Mouse (Mus musculus): Measurements from ENCODE around the gene Nckap5l.
"Not testable (repeated sequence)": the region's sequence is repeated elsewhere in the genome, so short reads cannot be mapped to it uniquely, and the experiment has no call there.

Nckap5l gene

DNA sequence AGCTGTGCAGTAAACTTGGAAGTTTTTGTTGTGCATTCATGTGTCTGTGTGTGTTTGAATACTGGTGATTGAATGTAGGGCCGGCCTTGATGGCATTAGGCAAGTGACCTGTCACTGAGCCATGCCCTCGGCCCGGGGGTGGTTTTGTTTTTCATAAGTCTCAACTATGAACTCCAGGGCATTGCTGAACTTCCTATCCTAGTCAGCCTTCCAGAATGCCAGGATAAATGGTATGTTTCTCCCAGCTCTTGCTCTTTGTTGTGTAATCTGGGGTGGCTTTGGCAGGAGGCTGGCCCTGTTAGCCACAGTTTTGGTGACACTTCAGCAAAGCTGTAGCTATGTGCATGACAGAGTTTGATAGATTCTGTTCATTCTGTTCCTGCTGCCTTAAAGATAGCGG, 60.7 kb downstream of the Nckap5l start:
- DNase-seq (ENCODE audit: low read depth, low spot score) = no peak

DNA sequence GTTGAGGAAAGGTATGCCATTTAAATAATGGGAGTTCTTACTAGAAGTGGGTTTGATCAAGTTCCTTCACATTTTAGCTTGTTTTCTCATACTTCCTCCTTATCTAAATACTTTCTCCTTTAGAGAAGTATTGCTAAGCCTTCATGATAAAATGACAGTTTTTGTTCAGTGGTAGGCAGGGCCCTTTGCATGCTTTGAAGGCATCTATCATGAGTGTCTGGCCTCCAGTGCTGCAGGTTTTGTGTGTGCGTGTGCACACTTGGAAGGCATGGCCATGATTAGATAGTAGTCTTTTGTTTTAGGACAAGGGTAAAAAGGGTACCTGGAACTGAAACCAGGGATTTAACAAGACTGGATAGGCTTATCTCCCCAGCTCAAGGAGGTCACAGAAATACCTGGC, 61.1 kb downstream of the Nckap5l start:
- no peak for DNase-seq (ENCODE audit: low read depth, low spot score)

DNA sequence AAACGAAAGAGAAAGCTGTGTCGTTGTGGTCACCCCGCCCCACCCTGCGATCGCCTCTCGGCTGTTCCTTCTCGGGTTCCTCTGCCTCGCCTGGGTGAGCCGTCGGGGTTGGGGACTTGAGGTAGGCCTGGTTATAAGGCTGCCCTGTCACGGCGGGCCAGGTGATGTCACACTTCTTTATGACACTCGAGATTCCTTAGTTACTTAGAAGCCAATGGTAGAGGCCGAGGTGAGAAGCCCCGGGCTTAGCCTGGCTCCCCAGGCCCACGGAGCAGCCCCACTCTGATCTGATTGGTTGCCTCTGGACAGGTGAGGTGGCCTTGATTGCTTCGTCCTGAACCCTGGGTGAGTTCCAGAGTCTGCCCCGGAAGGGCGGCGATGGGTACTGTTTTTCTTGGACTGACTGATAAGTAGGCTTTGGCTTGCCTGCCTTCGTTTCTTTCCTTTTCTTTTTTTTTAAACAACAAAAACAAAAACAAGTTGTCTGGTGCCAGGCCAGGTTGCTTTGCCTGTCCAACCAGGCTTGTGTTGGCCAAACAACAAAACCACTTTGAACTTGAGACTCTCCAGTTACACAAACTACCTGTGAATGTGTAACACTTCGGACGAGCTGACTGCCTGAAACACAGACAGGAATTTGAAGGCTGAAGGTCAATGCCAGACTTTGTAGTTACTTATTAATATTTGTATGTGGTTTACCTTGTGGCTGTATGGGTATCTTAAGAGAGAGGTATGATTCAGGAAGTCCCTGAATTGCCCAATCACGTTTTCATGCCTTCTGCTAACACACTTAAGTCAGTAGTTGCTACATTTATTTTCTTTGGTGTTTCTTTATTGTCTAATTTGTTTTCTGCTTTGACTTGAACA, 63.9 kb downstream of the Nckap5l start:
- peak; percentile 42 for DNase-seq (ENCODE audit: low read depth, low spot score)

DNA sequence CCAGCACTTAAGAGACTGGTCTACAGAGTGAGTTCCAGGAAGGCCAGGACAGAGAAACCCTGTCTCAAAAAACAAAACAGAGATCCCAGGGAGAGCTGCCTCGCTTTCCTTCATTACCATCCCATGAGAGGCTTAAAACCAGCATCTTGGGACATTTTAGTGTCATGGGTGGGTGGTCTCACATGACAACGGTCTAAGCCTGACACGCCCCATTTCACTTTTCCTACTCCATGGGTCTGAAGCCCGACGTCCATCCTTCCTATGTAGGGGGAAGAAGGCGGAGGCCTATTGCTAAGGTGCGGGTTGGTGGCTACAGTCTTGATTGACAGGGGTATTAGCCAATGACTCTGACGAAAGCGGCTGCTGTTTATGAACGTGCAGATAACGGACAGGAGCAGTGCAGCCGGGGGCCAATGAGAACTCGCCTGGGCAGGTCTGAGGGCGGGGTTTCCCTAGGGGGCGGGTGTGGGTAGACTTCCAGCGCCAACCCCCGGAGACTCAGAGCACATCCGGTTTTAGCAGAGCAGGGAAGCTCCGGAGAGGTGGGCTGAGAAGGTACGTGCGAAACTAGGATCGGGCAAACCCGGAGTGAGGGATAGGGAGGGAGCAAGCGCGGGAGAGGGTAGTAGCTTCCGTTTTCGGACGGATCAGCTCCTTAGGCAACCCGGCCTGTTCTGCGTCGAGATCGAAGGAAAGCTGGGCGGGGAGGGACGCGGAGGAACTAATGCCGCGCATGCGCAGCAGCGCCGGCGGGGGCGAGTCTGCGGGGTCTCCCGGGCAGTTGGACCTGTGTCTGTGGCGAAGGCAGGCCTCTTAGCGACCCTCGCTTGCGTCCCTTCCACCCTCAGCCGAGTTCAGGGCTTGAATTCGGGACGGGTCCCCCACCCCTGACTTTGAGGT, 64.8 kb downstream of the Nckap5l start, which contains the start of gene Tmbim6:
Gene Tmbim6, plus strand, starts transcription at position 397 of the 900 bp plus-strand sequence.
- DNase-seq (ENCODE audit: low read depth, low spot score) = peak; percentile 100

- no peak for DNase-seq (ENCODE audit: low read depth, low spot score)
These were observed 65.6 kb downstream of the Nckap5l start for GRCm38 (mm10) chr15:99391975-99392374.

DNA sequence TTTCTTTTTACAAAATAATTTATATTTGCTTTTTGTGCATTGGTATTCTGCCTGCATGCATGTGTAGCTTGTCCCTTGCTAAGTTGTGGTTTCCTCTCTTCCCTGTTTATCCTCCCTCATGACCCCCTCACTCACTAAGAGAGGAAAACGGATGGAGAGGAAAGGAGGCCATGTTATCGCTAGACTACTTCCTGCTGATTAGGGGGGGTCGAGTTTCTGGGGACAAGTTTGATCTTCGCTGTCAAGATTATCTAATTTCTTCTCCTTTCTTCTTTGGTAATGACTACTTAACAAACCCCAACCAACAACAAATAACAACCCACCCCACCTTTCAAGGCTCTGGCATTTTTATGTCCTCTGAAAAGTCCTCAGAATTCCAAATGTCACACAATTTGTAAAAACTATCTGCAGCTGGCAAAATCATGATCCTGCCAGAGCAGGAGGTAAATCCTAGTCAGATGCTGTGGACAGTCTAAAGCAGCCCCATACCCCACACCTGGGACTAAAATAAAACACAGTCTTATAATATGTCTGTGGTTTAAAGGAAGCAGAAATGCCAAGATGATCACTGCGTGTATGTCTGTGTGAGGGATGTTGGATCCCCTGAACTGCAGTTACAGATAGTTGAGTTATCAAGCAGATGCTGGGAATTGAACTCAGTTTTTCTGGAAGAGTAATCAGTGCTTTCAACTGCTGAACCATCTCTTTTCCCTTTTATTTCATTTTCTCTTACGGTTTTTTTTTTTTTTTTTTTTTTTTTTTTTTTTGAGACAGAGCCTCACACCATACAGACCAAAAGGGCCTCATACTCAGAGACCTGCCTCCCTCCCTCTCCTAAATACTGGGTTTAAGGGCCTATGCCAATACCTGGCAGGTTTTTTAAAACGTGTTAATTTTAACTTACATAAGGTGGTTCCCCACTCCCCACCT, 66.8 kb downstream of the Nckap5l start:
- DNase-seq (ENCODE audit: low read depth, low spot score) = no peak

GRCm38 (mm10) chr15:99387976-99388375, 69.6 kb downstream of the Nckap5l start:
- no peak for DNase-seq (ENCODE audit: low read depth, low spot score)

DNA sequence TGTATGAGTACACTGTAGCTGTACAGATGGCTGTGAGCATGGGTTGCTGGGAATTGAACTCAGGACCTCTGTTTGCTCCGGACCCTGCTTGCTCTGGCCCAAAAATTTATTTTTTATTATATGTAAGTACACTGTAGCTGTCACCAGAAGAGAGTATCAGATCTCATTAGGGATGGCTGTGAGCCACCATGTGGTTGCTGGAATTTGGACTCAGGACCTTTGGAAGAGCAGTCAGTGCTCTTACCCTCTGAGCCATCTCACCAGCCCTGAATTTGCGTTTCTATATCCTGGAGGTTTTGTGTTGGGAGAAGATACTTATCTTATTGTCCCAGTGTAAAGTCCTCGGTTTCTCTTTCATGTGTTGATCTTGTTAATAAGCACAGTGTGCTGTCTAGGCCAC, 70.8 kb downstream of the Nckap5l start:
- DNase-seq (ENCODE audit: low read depth, low spot score) = no peak

DNA sequence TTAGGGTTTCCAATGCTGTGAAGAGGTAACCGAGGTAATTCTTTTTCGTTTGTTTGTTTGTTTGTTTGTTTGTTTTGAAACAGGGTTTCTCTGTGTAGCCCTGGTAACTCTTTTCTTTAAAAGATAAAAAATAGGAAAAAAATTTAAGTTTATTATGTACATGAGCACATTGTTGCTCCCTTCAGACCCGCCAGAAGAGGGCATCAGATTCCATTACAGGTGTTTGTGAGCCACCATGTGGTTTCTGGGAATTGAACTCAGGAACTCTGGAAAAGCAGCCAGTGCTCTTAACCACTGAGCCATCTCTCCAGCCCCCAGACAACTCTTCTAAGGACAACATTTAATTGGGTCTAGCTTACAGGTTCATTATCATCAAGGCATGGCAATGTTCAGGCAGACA, 71.4 kb downstream of the Nckap5l start:
- not testable (repeated sequence) for DNase-seq (ENCODE audit: low read depth, low spot score)

DNA sequence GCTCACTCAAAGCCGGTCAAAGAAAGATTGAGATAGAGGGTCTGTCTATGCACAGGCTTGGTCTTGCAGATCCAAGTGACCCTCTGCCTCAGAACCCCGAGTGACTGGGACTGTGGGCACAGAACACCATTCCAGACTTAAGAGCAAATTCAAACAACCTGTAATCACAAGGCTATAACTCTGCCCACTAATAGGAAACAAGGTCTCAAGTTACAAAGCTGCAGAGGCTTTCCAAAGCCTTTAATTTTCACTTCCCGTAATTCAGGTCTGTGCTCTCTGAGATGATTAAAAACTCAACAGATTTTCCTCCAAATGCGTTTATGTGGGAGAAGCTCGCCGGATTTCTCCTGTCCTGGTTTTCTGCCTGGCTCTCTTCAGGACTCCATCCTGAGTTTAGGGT, 73.5 kb downstream of the Nckap5l start:
- DNase-seq (ENCODE audit: low read depth, low spot score) = no peak

- no peak for DNase-seq (ENCODE audit: low read depth, low spot score)
These were observed 74.7 kb downstream of the Nckap5l start for GRCm38 (mm10) chr15:99382893-99383292.

DNA sequence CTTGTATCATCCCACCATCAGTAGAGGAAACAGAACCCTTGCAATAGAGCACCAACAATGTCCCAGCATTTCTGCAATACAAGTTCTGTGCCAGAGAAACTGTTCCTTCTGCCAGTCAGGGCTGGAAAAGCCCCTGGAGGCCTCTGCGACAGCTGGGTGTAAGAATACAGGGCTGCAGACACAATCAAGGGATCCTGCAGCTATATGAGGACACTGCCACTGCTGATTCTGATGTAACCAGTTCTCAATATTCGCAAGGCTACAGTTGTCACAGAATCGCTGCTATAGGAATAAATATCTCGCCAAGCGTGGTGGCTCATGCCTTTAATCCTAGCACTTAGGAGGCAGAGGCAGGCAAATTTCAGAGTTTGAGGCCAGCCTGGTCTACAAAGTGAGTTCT, 81.3 kb downstream of the Nckap5l start:
- no peak for DNase-seq (ENCODE audit: low read depth, low spot score)

GRCm38 (mm10) chr15:99375581-99375980, 82.0 kb downstream of the Nckap5l start:
- DNase-seq (ENCODE audit: low read depth, low spot score) = no peak

GRCm38 (mm10) chr15:99375036-99375435, 82.5 kb downstream of the Nckap5l start:
- DNase-seq (ENCODE audit: low read depth, low spot score) = no peak

GRCm38 (mm10) chr15:99372761-99373160, 84.8 kb downstream of the Nckap5l start:
- DNase-seq (ENCODE audit: low read depth, low spot score) = no peak

All from CD4-positive, CD25-positive, alpha-beta regulatory T cell, adult 2 months (primary cell).